Mouse (Mus musculus) v-Abl transformed pro-B cells (cell line): ENCODE results near the gene Urb1.

Experiments used
- in situ Hi-C, 2 experiments: fragments of 400-800 bp; cut with MboI; formaldehyde crosslinking; loops; one replicate each; pipeline ENCODE4 v1.15.1; 2025; ENCODE audit not compliant: unreplicated experiment in 2 of 2

Gene Urb1

DNA sequence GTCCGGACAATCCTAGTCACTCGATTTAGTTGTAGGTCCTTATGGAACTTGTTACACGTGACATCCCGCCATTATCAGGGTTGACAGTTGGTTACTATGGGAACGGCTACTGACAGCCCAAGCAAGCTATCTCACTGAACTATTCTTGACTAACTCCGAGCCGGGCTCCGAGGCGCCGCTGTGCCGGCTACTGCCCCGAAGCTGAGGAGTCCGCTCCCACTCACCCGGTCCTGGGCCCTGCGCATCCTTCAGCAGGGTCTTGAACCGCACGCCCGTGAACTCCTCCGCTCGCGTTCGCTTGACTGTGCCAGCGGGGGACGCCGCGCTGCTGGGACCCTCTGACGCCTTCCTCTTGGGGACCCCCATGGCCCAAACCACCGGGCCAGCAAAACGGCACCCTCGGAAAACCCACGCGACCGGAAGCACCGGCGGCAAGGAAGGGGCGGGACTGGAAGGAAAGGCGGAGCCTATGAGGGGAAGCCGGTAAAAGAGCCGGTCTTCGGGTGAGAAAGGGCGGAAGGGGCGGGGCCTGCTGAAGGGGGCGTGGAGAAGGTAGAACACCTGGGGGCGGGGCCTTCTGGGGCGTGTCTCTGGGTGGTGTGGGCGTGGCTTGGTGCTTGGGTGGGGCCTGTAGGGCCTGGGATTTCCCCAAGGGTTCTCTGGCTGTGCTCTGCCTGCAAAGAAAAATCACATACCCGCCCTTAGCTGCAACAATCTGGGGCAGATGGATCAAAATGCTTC is at the start of gene Urb1:
Gene Urb1, minus strand, starts transcription at position 439 of the 741 bp plus-strand sequence.
- in situ Hi-C loops: loop anchor here (10.0 to 25.0 kb wide), 2 partner anchors 125 to 227 kb away; partner anchors contain the start of genes Paxbp1 (in 2 of the 2) and Cfap298 (in 1 of the 2)

GRCm38 (mm10) chr16:90858206-90858605 is 48.0 kb upstream of the Urb1 start:
- in situ Hi-C loops: no loop called here

GRCm38 (mm10) chr16:90856552-90857200 is 46.5 kb upstream of the Urb1 start:
- in situ Hi-C loops: no loop called here

- in situ Hi-C loops: no loop called here
Measured at GRCm38 (mm10) chr16:90851621-90852334, 41.6 kb upstream of the Urb1 start.

GRCm38 (mm10) chr16:90850881-90851280 is 40.7 kb upstream of the Urb1 start:
- in situ Hi-C loops: no loop called here

GRCm38 (mm10) chr16:90849262-90849661 is 39.0 kb upstream of the Urb1 start:
- in situ Hi-C loops: no loop called here

GRCm38 (mm10) chr16:90848697-90849096 is 38.5 kb upstream of the Urb1 start:
- in situ Hi-C loops: no loop called here

DNA sequence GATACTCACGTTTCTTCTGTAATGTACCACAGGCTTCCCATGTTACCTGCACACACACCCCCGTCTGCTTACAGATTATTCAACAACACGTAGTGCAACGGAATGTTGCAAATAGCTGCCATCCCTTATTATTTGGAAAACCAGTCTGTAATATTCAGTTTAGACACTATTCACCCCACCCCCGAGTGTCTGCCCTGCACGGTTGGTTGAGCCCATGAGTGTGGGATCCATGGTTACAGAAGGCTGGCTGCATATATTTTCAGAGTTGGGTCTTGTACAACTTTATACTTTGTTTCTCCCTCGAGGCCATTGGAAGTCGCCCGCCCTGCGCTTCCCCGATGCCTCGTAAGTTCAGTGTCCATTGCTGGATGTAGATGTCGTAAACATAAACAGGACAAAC is 35.4 kb upstream of the Urb1 start:
- in situ Hi-C loops: no loop called here

DNA sequence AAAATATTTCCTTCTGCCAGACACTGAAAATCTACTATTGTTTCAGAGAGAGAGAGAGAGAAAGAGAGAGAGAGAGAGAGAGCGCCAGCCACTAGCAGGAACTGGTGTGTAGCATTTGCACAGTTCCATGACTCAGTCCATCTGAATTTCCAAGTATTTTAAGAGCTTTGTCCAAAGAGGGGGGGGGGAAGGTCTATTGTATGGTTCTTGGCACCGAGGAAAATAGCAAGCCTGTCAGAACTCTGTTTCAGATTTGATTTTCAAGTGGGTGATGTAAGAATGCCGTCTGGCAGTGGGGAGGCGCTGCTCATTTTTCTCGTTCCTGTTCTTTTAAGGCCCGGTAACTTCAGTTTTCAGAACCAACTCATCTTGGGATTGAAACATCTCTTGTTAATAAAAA is 34.8 kb upstream of the Urb1 start:
- in situ Hi-C loops: no loop called here

DNA sequence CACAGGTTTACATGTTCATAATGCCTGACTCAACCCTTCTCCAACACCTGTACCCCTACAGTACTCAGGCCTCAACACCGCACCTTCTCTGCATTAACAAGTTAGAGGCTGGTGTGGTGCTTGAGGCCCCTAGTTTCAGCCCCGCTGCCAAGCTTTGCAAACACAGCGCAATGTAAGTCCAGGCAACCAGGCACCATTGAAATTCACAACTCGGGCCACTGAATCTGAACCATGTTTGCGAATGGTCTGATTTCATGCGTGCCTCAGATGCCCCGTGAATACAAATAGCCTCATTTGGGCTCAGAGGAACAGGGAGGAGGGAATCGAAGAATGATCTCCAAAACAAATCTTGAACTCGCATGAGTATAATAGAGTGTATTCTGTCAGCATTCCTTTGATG is 32.0 kb upstream of the Urb1 start:
- in situ Hi-C loops: no loop called here

- in situ Hi-C loops: no loop called here
Measured at GRCm38 (mm10) chr16:90837431-90837830, 27.2 kb upstream of the Urb1 start.

GRCm38 (mm10) chr16:90833041-90833791 is 23.0 kb upstream of the Urb1 start:
- in situ Hi-C loops: no loop called here

GRCm38 (mm10) chr16:90832495-90832894 is 22.3 kb upstream of the Urb1 start:
- in situ Hi-C loops: no loop called here

GRCm38 (mm10) chr16:90831676-90832075 is 21.5 kb upstream of the Urb1 start:
- in situ Hi-C loops: no loop called here

DNA sequence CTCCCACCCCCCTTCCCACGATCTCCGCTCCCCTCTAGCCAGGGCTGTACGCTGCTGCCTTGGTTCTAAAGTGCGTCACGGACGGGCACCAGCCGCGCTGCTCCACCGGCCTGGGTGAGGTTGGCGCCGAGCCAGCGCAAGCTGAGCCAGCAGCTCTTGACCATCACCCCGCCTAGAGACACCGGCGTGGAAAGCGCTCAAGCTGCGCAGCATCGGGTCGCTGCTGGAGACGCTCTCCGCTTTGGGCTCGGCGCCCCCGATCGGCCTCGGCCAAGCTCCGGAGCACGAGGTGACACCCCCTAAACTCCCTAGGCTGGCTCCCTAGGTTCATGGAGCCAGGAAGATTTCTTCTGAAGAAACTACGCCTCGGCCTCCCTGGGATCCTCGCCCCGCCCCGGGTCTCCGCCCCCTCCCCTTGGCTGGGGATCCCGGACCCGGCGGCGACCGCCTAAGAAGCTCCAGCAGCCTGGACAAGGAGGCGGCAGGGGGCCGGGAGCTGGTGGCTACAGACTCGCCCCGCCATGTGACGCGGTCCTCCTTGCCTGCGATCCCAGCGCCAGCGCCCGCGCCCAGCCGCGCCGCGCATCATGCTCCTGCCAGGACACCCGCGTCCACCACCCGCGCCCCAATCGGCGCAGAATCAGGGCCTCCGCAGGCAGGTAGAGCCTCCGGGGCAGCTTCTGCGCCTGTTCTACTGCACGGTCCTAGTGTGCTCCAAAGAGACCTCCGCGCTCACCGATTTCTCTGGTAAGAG is 20.6 kb upstream of the Urb1 start:
- in situ Hi-C loops: no loop called here

GRCm38 (mm10) chr16:90829894-90830685 is 19.9 kb upstream of the Urb1 start:
- in situ Hi-C loops: no loop called here

DNA sequence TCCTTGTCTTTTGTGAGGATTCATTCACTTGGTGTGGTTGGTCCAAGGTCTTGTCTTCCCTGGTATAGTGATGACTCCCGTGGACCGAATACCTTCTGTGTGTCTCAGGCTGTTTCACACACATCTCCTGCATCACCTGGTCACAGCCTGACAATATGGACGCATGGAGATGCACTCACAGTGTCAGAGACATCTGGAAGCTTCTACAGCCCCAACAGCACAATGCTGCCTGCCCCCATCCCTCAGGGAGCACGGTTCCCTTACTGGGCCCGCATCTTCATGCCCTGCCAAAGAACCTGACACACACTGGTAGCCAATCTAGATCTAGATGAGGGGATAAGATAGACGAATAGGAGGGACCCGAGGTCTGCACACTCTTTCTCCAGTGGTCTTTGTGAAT is 18.9 kb upstream of the Urb1 start:
- in situ Hi-C loops: no loop called here

- in situ Hi-C loops: no loop called here
Measured at GRCm38 (mm10) chr16:90827498-90827897, 17.3 kb upstream of the Urb1 start.

DNA sequence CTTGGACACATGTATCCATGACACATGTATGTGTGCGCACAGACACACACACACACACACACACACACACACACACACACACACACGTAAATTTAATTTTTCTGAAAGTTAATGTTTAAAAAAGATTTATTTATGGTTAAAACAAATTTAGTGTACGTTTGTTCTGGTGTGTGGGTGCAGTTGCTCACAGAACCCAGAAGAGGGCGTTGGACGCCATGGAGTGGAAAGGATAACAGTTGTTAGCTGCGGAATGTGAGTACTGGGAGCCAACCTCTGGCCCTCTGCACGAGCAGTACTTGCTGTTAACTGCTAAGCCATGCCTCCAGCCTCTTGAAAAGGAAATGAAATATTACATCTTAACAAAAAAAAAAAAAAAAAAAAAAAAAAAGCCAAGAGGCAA is 16.2 kb upstream of the Urb1 start, which contains the start of gene Eva1c:
Gene Eva1c, plus strand, starts transcription at position 263 of the 400 bp plus-strand sequence.
- in situ Hi-C loops: no loop called here
